Mouse (Mus musculus) MN1 (cell line): ENCODE data around the gene L1cam.

Experiments used
- DNase-seq: peaks from one replicate; pipeline ENCODE4 v3.0.0-alpha.2; 2016; ENCODE audit warnings: low spot score

The L1cam gene

GRCm38 (mm10) chrX:73895719-73896118 is at the start of gene L1cam:
L1cam (minus strand) TSS chrX:73896105.
- peak; percentile 49 for DNase-seq

GRCm38 (mm10) chrX:73942294-73942693 is 46.4 kb upstream of the L1cam start:
- DNase-seq: no peak

- DNase-seq: no peak
These were observed 46.0 kb upstream of the L1cam start for GRCm38 (mm10) chrX:73941860-73942259.

- no peak for DNase-seq
These were observed 36.0 kb upstream of the L1cam start for GRCm38 (mm10) chrX:73931871-73932270.

- peak; percentile 66 for DNase-seq
These were observed 34.6 kb upstream of the L1cam start, which contains the start of gene Renbp for GRCm38 (mm10) chrX:73930402-73931062. Renbp (minus strand) TSS chrX:73930850.

GRCm38 (mm10) chrX:73922550-73922882 is 26.6 kb upstream of the L1cam start:
- DNase-seq: no peak

- peak; percentile 93 for DNase-seq
These were observed 26.1 kb upstream of the L1cam start, which contains the start of the genes Arhgap4 and Naa10 for GRCm38 (mm10) chrX:73921823-73922549. Arhgap4 (minus strand) TSS chrX:73921870. Naa10 (minus strand) TSS chrX:73921944.

- DNase-seq: no peak
These were observed 25.4 kb upstream of the L1cam start for GRCm38 (mm10) chrX:73921285-73921822.

- no peak for DNase-seq
These were observed 22.7 kb upstream of the L1cam start for GRCm38 (mm10) chrX:73918631-73919030.

GRCm38 (mm10) chrX:73916945-73917344 is 21.0 kb upstream of the L1cam start:
- DNase-seq: no peak

GRCm38 (mm10) chrX:73914827-73915703 is 19.2 kb upstream of the L1cam start:
- DNase-seq: peak; percentile 96

- DNase-seq: no peak
These were observed 15.7 kb upstream of the L1cam start for GRCm38 (mm10) chrX:73911588-73911987.

- no peak for DNase-seq
These were observed 15.3 kb upstream of the L1cam start for GRCm38 (mm10) chrX:73911156-73911555.

- no peak for DNase-seq
These were observed 14.5 kb upstream of the L1cam start for GRCm38 (mm10) chrX:73910451-73910850.

GRCm38 (mm10) chrX:73910049-73910448 is 14.1 kb upstream of the L1cam start:
- no peak for DNase-seq

- peak; percentile 24 for DNase-seq
These were observed 2.1 kb upstream of the L1cam start for GRCm38 (mm10) chrX:73897959-73898358.

GRCm38 (mm10) chrX:73892833-73893232 is 3.1 kb downstream of the L1cam start:
- DNase-seq: no peak

GRCm38 (mm10) chrX:73891551-73892152 is 4.3 kb downstream of the L1cam start, which contains the start of gene Avpr2:
Avpr2 (plus strand) TSS chrX:73892102.
- no peak for DNase-seq

- peak; percentile 53 for DNase-seq
These were observed 14.4 kb downstream of the L1cam start for GRCm38 (mm10) chrX:73881463-73881862.

GRCm38 (mm10) chrX:73881036-73881427 is 14.9 kb downstream of the L1cam start:
- DNase-seq: peak; percentile 61

- DNase-seq: peak; percentile 78
These were observed 15.5 kb downstream of the L1cam start for GRCm38 (mm10) chrX:73880194-73881035.
